Mouse (Mus musculus) embryonic stem cell, embryonic (primary cell): ENCODE measurements at regions not wholly inside any gene's neighbourhood (a gene's known extent, or its start where the extent isn't known, plus 50 kb on each side); places are given as distances from the start of the nearest gene placed in this dataset.

Experiments
- CTCF ChIA-PET, 4 experiments: fragments of 300-600 bp in 2 of 4; fragments of 350-600 bp in 2 of 4; sonication (Branson Sonifier 250); formaldehyde crosslinking; loops; one replicate each; lab custom pipeline; 2022; ENCODE audit warnings: inconsistent platforms in 2 of 4; lab: Charles Lee
- POLR2A ChIA-PET, 4 experiments: fragments of 300-600 bp in 2 of 4; fragments of 350-600 bp in 2 of 4; sonication (Branson Sonifier 250); formaldehyde crosslinking; loops; one replicate each; lab custom pipeline; 2022; ENCODE audit warnings: antibody characterized with exemption in 4 of 4, inconsistent platforms in 1 of 4; lab: Charles Lee

DNA sequence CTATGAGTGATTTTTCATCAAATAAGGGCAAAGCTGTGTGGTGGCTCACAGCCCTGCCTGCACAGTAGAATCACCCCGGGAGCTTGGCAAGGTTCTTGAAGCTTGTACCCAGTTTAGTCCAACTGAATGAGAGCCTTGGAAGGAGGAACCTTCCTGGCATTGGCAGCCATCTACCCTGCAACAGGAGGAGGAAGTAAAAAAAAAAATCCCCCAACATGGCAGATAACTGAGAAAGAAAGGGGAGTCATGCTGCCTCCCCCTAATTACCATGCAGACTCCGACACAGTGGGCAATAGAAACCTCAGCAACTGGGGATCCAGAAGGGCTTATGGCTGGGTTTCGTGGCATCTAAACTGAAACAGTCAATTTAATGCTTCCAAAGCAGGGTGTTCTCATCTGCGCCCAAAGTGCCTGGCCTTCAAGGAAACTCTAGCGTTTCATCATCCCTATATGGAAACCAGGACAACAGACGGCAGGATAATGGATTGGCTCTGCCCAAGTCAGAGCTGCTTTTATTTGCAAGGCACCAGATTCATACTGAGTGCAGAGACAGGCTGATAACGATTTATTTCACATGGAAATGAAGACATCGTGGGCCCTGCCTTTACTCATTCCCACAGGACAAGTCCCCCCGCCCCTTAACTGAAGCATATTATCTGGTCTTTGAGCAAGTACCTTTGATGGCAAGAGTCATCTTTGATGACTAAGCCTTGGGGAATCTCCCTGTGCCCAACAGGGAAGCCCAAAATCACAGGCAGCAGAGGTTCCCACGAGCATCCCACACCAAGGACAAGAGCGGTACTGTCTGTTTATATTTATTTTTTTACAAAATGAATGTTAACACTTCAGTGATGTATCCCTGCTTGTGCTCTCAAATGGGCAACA is 52.9 kb upstream of the Atl2 start:
- POLR2A ChIA-PET: interaction anchor here in 2 of 4 experiments (1.0 to 1.8 kb wide), 6 partner anchors 9 to 56 kb away, joined by 3 to 4 read pairs (median 4); no protein-coding TSS in a partner anchor
- CTCF ChIA-PET: no interaction called here
